Mouse (Mus musculus) naive thymus-derived CD4-positive, alpha-beta T cell, adult 2 months (primary cell): ENCODE data around the gene Cd34.

Experiments used
- DNase-seq: peaks from one replicate; pipeline ENCODE4 v3.0.0-alpha.2; 2011; ENCODE audit warnings: low read depth

The Cd34 gene

GRCm38 (mm10) chr1:194938715-194939114 is at the start of gene Cd34:
Cd34 (plus strand) TSS chr1:194938819.
- no peak for DNase-seq

- no peak for DNase-seq
These were observed 44.1 kb upstream of the Cd34 start for GRCm38 (mm10) chr1:194894513-194894912.

- no peak for DNase-seq
These were observed 43.3 kb upstream of the Cd34 start for GRCm38 (mm10) chr1:194895287-194895686.

- no peak for DNase-seq
These were observed 37.5 kb upstream of the Cd34 start for GRCm38 (mm10) chr1:194901075-194901474.

GRCm38 (mm10) chr1:194901826-194902225 is 36.8 kb upstream of the Cd34 start:
- DNase-seq = no peak

GRCm38 (mm10) chr1:194908956-194909355 is 29.7 kb upstream of the Cd34 start:
- DNase-seq = no peak

GRCm38 (mm10) chr1:194925753-194926350 is 12.8 kb upstream of the Cd34 start:
- DNase-seq = no peak

- DNase-seq = no peak
These were observed 10.7 kb upstream of the Cd34 start for GRCm38 (mm10) chr1:194927887-194928286.

- DNase-seq = no peak
These were observed 9.2 kb upstream of the Cd34 start for GRCm38 (mm10) chr1:194929275-194929971.

- DNase-seq = no peak
These were observed 8.7 kb upstream of the Cd34 start for GRCm38 (mm10) chr1:194929972-194930355.

GRCm38 (mm10) chr1:194930706-194931105 is 7.9 kb upstream of the Cd34 start:
- DNase-seq = no peak

- DNase-seq = no peak
These were observed 3.3 kb upstream of the Cd34 start for GRCm38 (mm10) chr1:194935351-194935750.

- no peak for DNase-seq
These were observed 2.9 kb downstream of the Cd34 start for GRCm38 (mm10) chr1:194941528-194941927.

- no peak for DNase-seq
These were observed 4.3 kb downstream of the Cd34 start for GRCm38 (mm10) chr1:194942912-194943311.

- no peak for DNase-seq
These were observed 4.9 kb downstream of the Cd34 start for GRCm38 (mm10) chr1:194943485-194943884.

GRCm38 (mm10) chr1:194945382-194945781 is 6.8 kb downstream of the Cd34 start:
- no peak for DNase-seq

- DNase-seq = no peak
These were observed 7.8 kb downstream of the Cd34 start for GRCm38 (mm10) chr1:194946467-194946866.

- no peak for DNase-seq
These were observed 12.3 kb downstream of the Cd34 start for GRCm38 (mm10) chr1:194950913-194951312.

- DNase-seq = no peak
These were observed 14.3 kb downstream of the Cd34 start for GRCm38 (mm10) chr1:194952891-194953290.

- no peak for DNase-seq
These were observed 16.1 kb downstream of the Cd34 start for GRCm38 (mm10) chr1:194954694-194955093.

GRCm38 (mm10) chr1:194955749-194956148 is 17.1 kb downstream of the Cd34 start:
- DNase-seq = no peak

GRCm38 (mm10) chr1:194957021-194957420 is 18.4 kb downstream of the Cd34 start:
- no peak for DNase-seq

- DNase-seq = peak; percentile 63
These were observed 23.6 kb downstream of the Cd34 start for GRCm38 (mm10) chr1:194962181-194962580.

GRCm38 (mm10) chr1:194962712-194963111 is 24.1 kb downstream of the Cd34 start:
- DNase-seq = no peak
